Mouse (Mus musculus): ENCODE measurements around the gene Fam20c. TPM values are rescaled to one million over a fixed set of nuclear protein-coding genes. Genes with fewer than 3 reads are reported as not detected.
A peak's percentile ranks its signal among the peaks of the same experiment; 100 is the strongest.

The Fam20c gene
- polyA plus RNA-seq, 1 experiment from 2014 or later, result 4.9 TPM

- Histone ChIP-seq H3K27me3 (replicated peaks; ENCODE audit: insufficient read depth, low read length) (no peaks in the 10 kb centered on the region; the same call in 1 of the 2 replicates), H3K36me3 (ENCODE audit: insufficient read depth, low read length) (no peaks in the 10 kb centered on the region), H3K4me3 (ENCODE audit: low read depth, low read length) (no peak overlapping the region), H3K4me1 (ENCODE audit: insufficient read depth, low read depth, low read length) (no peaks in the 10 kb centered on the region), H3K27ac (ENCODE audit: low read length) (no peak overlapping the region), H3K4me2 (replicated peaks; ENCODE audit: low read depth, low read length) (no peak overlapping the region), H3K9ac (replicated peaks; ENCODE audit: low read depth) (no peak overlapping the region), H3K9me3 (ENCODE audit: low read length) (no peaks in the 10 kb centered on the region)
- ATAC-seq (no peak), DNase-seq (ENCODE audit: low spot score) (no peak)
- TF ChIP-seq EP300 (IDR thresholded peaks at IDR 0.05), result no peak
- no peak for TF ChIP-seq CTCF (IDR thresholded peaks at IDR 0.05)
- 71% methylated on average over 5 of the region's 5 CpGs for WGBS
Measured at GRCm38 (mm10) chr5:138851296-138851780, 97.0 kb downstream of the Fam20c start.

GRCm38 (mm10) chr5:138852151-138852550 is 97.8 kb downstream of the Fam20c start:
- no peak for ATAC-seq
- H3K4me1 ChIP-seq (ENCODE audit: insufficient read depth, low read depth, low read length), result no peaks in the 10 kb centered on the region
- H3K9me3 ChIP-seq (ENCODE audit: low read length), result no peaks in the 10 kb centered on the region
- H3K27ac ChIP-seq (ENCODE audit: low read length), result no peak overlapping the region
- TF ChIP-seq CTCF (IDR thresholded peaks at IDR 0.05) (0 out of 2 replicates have a peak, but pooled peaks have one; percentile 14), EP300 (IDR thresholded peaks at IDR 0.05) (no peak)
- H3K9ac ChIP-seq (replicated peaks; ENCODE audit: low read depth), result no peak overlapping the region
- no peak for DNase-seq (ENCODE audit: low spot score)
- no peaks in the 10 kb centered on the region; the same call in 1 of the 2 replicates for H3K27me3 ChIP-seq (replicated peaks; ENCODE audit: insufficient read depth, low read length)
- 60% methylated on average over 4 of the region's 4 CpGs for WGBS
- H3K4me2 ChIP-seq (replicated peaks; ENCODE audit: low read depth, low read length), result no peak overlapping the region
- H3K4me3 ChIP-seq (ENCODE audit: low read depth, low read length), result no peak overlapping the region
- no peaks in the 10 kb centered on the region for H3K36me3 ChIP-seq (ENCODE audit: insufficient read depth, low read length)

GRCm38 (mm10) chr5:138853349-138853748 is 99.0 kb downstream of the Fam20c start:
- H3K4me2 ChIP-seq (replicated peaks; ENCODE audit: low read depth, low read length), result no peak overlapping the region
- TF ChIP-seq CTCF (IDR thresholded peaks at IDR 0.05), result no peak
- no peak for TF ChIP-seq EP300 (IDR thresholded peaks at IDR 0.05)
- no peaks in the 10 kb centered on the region; the same call in 1 of the 2 replicates for H3K27me3 ChIP-seq (replicated peaks; ENCODE audit: insufficient read depth, low read length)
- no peak overlapping the region for H3K27ac ChIP-seq (ENCODE audit: low read length)
- no peak for DNase-seq (ENCODE audit: low spot score)
- no peaks in the 10 kb centered on the region for H3K36me3 ChIP-seq (ENCODE audit: insufficient read depth, low read length)
- no peaks in the 10 kb centered on the region; the same call in 1 of the 2 replicates for H3K4me1 ChIP-seq (ENCODE audit: insufficient read depth, low read depth, low read length)
- ATAC-seq, result no peak
- 62% methylated on average over 2 of the region's 2 CpGs for WGBS
- no peaks in the 10 kb centered on the region for H3K9me3 ChIP-seq (ENCODE audit: low read length)
- H3K9ac ChIP-seq (replicated peaks; ENCODE audit: low read depth), result no peak overlapping the region
- H3K4me3 ChIP-seq (ENCODE audit: low read depth, low read length), result no peak overlapping the region

GRCm38 (mm10) chr5:138857010-138857617 is 102.8 kb downstream of the Fam20c start:
- H3K27me3 ChIP-seq (replicated peaks; ENCODE audit: insufficient read depth, low read length), result no peaks in the 10 kb centered on the region
- no peaks in the 10 kb centered on the region for H3K36me3 ChIP-seq (ENCODE audit: insufficient read depth, low read length)
- peak; percentile 83 for DNase-seq (ENCODE audit: low spot score)
- no peak overlapping the region for H3K4me3 ChIP-seq (ENCODE audit: low read depth, low read length)
- H3K9me3 ChIP-seq (ENCODE audit: low read length), result no peaks in the 10 kb centered on the region
- TF ChIP-seq EP300 (IDR thresholded peaks at IDR 0.05) (no peak), CTCF (IDR thresholded peaks at IDR 0.05) (peak; percentile 90)
- H3K4me2 ChIP-seq (replicated peaks; ENCODE audit: low read depth, low read length), result no peak overlapping the region
- peak; percentile 80 for ATAC-seq
- H3K27ac ChIP-seq (ENCODE audit: low read length), result no peak overlapping the region
- H3K9ac ChIP-seq (replicated peaks; ENCODE audit: low read depth), result no peak overlapping the region
- no peaks in the 10 kb centered on the region; the same call in 1 of the 2 replicates for H3K4me1 ChIP-seq (ENCODE audit: insufficient read depth, low read depth, low read length)
- 29% methylated on average over 9 of the region's 9 CpGs for WGBS

- Histone ChIP-seq H3K9ac (replicated peaks; ENCODE audit: low read depth) (no peak overlapping the region), H3K27me3 (replicated peaks; ENCODE audit: insufficient read depth, low read length) (no peaks in the 10 kb centered on the region), H3K4me1 (ENCODE audit: insufficient read depth, low read depth, low read length) (no peaks in the 10 kb centered on the region; the same call in 1 of the 2 replicates), H3K27ac (ENCODE audit: low read length) (no peak overlapping the region), H3K4me2 (replicated peaks; ENCODE audit: low read depth, low read length) (no peak overlapping the region), H3K9me3 (ENCODE audit: low read length) (no peaks in the 10 kb centered on the region), H3K4me3 (ENCODE audit: low read depth, low read length) (no peak overlapping the region), H3K36me3 (ENCODE audit: insufficient read depth, low read length) (no peaks in the 10 kb centered on the region)
- TF ChIP-seq EP300 (IDR thresholded peaks at IDR 0.05), result no peak
- TF ChIP-seq CTCF (IDR thresholded peaks at IDR 0.05), result no peak
- ATAC-seq (0 out of 2 replicates have a peak, but pooled peaks have one; percentile 9), DNase-seq (ENCODE audit: low spot score) (peak; percentile 33)
- 22% methylated on average over 13 of the region's 13 CpGs for WGBS
Measured at GRCm38 (mm10) chr5:138857811-138858251, 103.5 kb downstream of the Fam20c start.

Other genes starting within 250 kb of the Fam20c start
- gene 1700123K08Rik, start 189.8 kb upstream of the Fam20c start, polyA plus RNA-seq (2015; fragmentation: Nextera tagmentation; extraction: Ambion mirVana), result not detected in 2 replicates
- gene Zfp68, start 134.8 kb upstream of the Fam20c start, polyA plus RNA-seq (2015; fragmentation: Nextera tagmentation; extraction: Ambion mirVana), result 46.0 and 49.6 TPM in 2 replicates
- gene A430033K04Rik, start 131.7 kb upstream of the Fam20c start, polyA plus RNA-seq (2015; fragmentation: Nextera tagmentation; extraction: Ambion mirVana), result 4.4 and 5.2 TPM in 2 replicates
- not detected in 2 replicates for gene Gm5294, start 65.6 kb downstream of the Fam20c start, polyA plus RNA-seq (2015; fragmentation: Nextera tagmentation; extraction: Ambion mirVana)
- gene Pdgfa, start 242.9 kb downstream of the Fam20c start, polyA plus RNA-seq (2015; fragmentation: Nextera tagmentation; extraction: Ambion mirVana), result 108 and 114 TPM in 2 replicates

Measured in lung, postnatal 0 days (tissue).